Mouse (Mus musculus) c-Kit-positive CD71-negative TER-119-negative erythroid progenitor cells, embryonic 14.5 days (primary cell): Measurements from ENCODE around the gene 4930452B06Rik.
A peak's percentile ranks its signal among the peaks of the same experiment; 100 is the strongest.

Experiments used
- DNase-seq: peaks from one replicate; pipeline ENCODE4 v3.0.0-alpha.2; 2013; ENCODE audit warnings: low read depth

4930452B06Rik gene

GRCm38 (mm10) chr14:8525232-8525631, 140.8 kb downstream of the 4930452B06Rik start:
- DNase-seq, result no peak

GRCm38 (mm10) chr14:8517681-8518080, 148.4 kb downstream of the 4930452B06Rik start:
- no peak for DNase-seq

DNA sequence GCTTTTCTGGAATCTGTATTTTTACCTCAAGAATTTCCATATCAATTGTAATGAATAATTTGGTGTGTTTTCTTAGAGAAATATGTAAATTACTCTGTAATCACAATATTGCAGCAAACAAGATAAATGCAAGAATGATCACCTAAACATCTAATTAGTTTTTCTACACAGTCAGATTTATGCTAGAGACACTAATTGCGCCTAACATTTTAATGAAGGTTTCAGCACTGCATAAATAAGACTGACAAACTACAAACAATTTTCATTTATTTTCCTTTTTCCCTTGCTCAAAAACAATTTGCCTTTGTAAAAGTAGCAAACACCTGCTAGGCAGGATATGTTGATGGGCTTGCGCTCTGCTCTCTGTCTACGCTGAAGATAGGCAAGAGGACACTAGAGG, 152.0 kb downstream of the 4930452B06Rik start:
- no peak for DNase-seq

DNA sequence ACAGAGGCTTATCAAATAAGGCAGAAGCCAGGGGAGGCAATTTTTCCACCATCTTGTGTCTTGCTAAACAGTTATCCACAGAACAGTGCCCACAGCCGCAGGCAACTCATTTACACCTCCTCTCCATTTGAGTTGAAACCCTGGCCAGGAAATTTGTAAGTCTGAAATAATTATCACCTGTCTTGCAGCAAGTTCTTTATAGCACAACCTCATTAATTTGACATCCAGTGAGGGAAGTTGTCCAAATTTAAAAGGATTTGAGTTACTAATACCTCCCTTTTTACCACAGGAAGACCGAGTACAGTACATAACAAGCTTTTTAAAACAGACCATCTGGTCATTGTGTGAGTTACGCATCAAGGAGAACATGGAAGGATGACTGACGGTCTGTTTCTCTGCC, 154.8 kb downstream of the 4930452B06Rik start:
- no peak for DNase-seq

DNA sequence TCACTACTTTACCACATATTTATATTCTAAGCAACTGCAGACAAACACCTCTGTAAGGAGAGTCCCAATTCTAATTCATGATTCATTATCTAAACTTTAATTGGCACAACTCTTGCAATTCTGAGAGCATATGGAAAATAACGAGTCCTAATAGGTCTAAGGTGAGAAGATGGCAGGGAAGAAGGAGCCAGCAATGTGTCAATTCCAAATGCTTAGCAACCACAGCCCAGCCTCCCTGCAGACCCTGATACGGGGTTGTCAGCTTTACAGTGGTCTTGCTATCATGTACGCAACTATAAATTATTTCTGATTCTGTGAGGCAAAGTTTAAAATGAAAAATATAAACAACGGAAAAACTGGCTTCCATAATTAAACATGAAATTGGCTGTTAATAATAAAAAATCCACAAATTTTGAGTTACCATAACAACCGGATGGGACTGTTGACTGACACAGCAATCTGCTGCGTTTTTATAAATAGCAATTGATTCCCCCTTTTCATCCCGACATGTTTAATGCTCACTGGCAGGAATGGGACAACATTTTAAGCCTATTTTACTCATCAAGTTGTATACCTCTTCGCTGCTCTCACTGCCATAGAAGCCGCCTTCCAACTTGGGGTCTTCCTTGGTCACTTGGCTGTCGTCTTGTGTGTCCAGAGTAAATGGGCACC, 155.6 kb downstream of the 4930452B06Rik start:
- DNase-seq, result no peak

DNA sequence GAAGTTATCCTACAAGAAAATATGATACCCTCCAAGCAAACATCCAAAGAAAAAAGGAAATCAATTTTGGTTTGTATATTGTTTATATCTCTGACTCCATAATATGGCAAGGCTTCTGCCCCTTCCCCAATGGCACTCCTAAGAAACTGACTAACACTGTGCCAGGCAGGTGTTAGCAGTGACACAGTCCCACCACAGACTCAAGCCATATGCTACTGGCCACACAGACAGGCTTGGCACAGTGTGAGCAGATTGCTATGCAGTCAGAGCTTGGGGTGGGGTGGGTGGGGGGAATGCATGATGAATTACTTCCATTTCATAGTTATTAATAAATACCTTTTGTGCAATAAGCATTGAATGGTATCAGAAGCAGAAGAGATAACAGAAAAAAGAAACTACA, 157.4 kb downstream of the 4930452B06Rik start:
- no peak for DNase-seq

DNA sequence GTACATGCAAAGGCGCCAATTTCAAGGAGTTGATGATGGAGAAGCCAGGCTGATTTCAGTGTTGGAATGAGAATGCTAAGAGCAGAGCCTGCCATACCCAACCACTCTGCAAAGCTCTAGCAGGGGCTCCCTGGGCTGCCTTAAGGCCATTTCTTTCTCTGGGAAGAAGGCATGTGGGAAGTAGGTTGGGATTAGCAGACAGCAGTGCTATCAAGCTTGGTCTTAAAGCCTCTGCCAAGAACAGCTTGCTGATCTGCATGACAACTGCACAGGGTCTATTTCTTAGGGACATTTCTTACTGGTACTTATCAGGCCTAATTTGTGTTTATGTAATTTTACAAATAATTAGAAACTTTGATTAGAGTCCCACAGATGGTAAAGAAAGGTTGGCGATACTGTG, 161.8 kb downstream of the 4930452B06Rik start:
- DNase-seq, result no peak

DNA sequence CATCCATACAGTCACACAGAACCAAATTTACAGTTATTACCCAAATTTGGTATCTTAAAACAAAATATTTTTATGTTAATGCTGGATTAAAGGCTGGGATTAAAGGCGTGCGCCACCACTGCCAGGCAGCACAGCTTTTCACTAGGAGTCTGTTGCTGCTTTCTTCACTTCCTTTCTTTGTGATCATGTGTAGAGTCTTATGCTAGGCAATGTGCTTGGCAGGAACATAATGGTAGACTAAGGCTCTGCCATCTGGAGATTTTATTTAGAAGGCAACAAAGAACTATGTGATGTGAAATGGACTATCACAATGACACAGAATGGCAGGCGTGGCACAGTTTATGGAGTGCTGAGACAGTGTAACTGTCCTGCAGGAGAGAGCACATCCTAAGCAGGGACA, 162.7 kb downstream of the 4930452B06Rik start:
- no peak for DNase-seq

DNA sequence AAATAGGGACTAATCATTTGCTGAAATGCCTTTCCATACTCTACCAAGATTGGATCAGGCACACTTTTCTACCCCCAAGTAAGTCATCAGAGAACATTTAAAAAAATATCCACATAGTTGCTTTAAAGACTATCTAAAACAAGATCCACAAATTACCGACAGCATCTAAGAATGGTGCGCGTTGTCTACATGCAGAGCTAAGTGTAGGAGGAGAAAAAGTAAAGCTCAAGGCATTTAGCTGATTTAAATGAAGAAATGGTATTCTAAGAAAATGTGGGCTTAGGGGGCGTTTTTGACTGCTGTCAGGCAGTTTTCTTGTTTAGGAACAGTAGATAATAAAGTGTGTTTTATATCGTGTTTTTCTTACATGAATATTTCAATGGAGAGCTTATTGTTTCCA, 163.5 kb downstream of the 4930452B06Rik start:
- DNase-seq, result no peak

DNA sequence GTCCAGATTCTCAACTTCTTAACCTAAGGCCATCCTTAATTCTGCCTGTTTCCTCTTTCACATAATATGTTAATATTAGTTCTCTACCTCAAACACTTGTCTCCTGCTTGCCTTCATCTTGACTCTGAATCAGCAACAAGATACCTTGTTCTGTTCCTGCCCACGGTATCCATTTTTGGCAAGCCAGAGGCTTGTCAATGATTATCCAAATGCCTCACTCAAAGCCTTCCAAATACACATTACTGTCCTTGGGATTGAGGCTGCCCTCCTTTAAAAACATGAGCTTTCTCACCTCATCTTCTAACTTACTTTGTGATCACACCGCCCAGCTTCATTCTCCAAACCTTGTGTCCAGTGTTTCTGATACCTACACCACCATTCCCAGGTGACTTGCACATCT, 170.3 kb downstream of the 4930452B06Rik start:
- no peak for DNase-seq

DNA sequence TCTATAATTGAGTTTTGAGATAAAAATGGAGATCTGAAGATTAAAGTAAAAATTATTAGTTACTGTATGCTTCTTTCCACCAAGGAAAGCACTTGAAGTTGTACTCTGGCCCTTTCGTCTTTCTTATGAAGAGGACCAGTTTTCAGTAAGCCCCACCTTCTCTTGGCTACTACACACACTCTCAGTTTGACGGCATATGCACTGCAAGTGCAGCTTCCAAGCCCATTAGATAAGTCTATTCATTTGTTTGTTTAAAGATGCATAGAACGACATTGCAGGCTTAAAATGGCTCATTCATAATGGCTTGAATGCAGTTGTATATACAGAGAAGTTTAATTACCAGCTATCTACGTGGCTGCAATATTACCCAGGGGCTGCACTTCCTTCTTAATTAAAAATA, 171.1 kb downstream of the 4930452B06Rik start:
- no peak for DNase-seq

DNA sequence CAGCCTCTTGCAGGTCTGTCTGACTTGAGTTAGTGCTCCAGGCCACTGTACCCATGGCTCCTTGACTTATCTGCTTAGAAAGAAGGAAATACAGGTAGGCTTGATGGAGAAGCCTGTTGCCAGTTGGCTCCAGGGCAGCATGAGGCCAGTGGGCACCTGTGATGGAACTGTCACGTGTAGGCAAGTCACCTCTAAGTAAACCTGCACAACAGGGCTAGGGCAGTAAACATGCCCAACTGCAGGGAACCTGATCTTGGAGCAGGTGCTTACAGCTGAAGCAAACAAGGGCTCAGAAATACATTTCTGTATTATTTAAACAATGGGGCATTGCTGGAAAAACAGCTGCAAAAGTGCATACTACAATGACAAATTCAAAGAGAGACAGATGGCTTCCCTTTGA, 171.8 kb downstream of the 4930452B06Rik start:
- no peak for DNase-seq

DNA sequence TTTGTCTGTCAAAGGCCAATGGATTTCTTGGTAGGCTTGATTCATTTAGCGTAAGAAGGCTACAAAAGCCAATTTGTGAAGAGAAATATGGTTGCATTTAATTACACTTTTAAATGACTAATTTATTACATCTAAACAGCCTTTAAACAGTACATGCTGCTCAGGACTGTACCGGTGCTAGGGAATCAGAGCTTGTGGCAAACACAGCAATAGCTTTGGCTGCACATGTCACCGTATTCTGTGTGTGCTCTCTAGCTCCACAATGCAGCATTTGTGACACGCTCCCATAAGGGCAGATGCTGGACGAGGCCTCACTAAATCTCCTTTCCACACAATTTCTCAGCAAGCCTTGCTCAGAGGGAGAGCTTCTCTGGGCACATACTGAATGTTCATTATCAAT, 187.9 kb downstream of the 4930452B06Rik start:
- DNase-seq, result no peak

DNA sequence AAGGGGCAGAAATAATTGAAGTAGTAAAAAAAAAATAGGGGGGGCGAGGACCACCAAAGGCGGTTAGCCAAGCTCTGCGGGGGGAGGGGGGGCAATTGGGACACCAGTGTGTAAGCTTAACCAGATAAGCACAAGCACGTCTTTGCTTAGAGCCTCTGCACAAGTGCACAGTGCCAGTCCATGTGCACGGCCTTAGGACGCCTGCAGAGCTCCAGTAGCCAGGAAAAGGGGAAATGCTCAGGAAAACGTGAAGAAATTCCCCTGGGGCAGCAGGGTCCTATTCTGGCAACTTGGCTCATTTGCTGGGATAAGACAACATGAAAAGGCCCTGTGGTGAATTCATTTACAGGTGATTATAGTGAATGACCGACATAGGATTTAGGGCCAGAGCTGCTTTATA, 188.7 kb downstream of the 4930452B06Rik start:
- DNase-seq, result no peak

- DNase-seq, result peak; percentile 2
Measured at GRCm38 (mm10) chr14:8476606-8477005, 189.4 kb downstream of the 4930452B06Rik start.

- DNase-seq, result no peak
Measured at GRCm38 (mm10) chr14:8475851-8476250, 190.2 kb downstream of the 4930452B06Rik start.

DNA sequence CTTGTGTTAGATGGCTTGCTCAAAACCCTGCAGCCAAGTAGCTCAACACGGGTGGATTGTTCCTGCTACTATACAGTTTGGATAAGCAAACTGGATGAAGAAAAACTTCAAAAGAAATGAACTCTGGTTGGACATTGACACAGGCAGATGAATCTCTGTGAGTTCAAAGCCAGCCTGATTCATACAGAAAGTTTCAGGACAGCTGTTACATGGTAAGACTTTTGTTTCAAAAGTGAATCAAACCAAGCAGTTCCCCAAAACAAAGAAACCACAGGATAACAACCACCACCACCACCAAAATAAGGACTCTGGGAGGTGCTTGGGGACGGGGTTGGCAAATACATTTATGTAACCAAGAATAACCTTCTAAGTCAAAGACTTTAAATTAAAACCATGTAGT, 193.2 kb downstream of the 4930452B06Rik start:
- no peak for DNase-seq

- DNase-seq, result no peak
Measured at GRCm38 (mm10) chr14:8464401-8465154, 201.5 kb downstream of the 4930452B06Rik start.

DNA sequence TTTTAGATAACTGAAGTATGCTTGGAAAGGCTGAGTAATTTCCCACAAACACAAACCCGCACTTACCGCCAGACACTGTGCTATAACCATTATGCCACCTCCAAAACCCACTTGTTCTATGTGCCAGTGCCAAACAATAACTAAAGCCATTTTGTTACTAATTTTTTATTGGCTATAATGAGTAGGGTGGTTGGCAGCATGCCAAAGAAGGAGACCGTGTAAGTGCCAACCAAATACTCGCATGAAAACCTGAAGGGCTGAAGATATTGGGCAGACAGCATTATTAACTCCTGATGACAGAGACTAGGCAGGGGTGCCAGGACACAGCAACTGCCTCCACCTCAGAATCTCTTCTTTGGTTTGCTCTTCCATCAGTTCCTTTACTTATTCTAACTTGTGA, 203.1 kb downstream of the 4930452B06Rik start:
- DNase-seq, result no peak

DNA sequence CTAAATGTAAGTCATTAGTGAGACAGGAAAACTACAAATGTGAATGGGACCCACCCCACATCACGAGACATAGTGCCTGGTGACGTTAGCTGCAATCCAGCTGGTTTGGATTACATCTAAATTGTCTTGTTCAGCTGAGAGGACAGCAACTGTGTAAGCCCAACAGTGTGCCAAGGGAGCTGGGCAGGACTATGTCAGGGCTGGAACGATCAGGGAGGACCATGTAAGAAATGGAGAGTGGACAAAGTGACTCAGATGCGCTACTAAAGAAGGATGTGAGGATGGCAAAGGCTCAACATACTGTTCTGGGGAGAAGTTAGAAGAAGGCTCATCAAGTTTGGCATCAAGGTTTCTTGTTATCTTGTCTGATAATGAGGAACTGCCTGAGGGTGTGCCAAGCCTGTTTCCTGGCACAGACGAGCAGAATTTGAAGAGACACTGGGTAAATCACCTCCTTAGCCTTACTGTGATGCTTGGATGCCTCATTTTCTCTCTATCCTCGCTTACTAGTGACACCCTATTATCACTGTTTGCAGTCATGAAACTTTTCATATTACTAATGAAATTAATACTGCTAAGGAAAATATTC, 203.6 kb downstream of the 4930452B06Rik start:
- DNase-seq, result no peak

GRCm38 (mm10) chr14:8460226-8461129, 205.6 kb downstream of the 4930452B06Rik start:
- DNase-seq, result peak; percentile 22

- no peak for DNase-seq
Measured at GRCm38 (mm10) chr14:8459759-8460158, 206.3 kb downstream of the 4930452B06Rik start.
